Comparison of ENCODE assay signal across 7 mouse cellular contexts in genomic region chrX:68678333-68678740, GRCm38 (mm10). TPM values are rescaled to one million over a fixed set of nuclear protein-coding genes. Genes with fewer than 3 reads are reported as not detected.
DNase-seq lines count a peak whose midpoint lies in the region; ATAC-seq lines count a peak whose summit lies in the region.

TSS of gene Fmr1 (plus strand) at chrX:68678541.

- peak within 1 kb of the TSS; percentile 79 for H3K9ac ChIP-seq in embryonic facial prominence, embryonic 12.5 days
- peak within 1 kb of the TSS; percentile 83 for H3K9ac ChIP-seq in limb, embryonic 11.5 days (ENCODE audit: low read length)
- H3K9ac ChIP-seq in midbrain, embryonic 14.5 days (replicated peaks; ENCODE audit: low read length) = peak within 1 kb of the TSS; percentile 79

- peak within 1 kb of the TSS; percentile 94 for H3K27ac ChIP-seq in embryonic facial prominence, embryonic 12.5 days
- peak within 1 kb of the TSS; percentile 84 for H3K27ac ChIP-seq in limb, embryonic 11.5 days (replicated peaks; ENCODE audit: low read depth, low read length)
- H3K27ac ChIP-seq in midbrain, embryonic 14.5 days (replicated peaks; ENCODE audit: low read depth, low read length) = peak within 1 kb of the TSS; percentile 89

- peak; percentile 97 for DNase-seq in adrenal gland, postnatal 25 days
- DNase-seq in heart, adult 11 months = peak; percentile 100
- peak; percentile 97 for DNase-seq in kidney, adult 18-20 months
- DNase-seq in limb, embryonic 11.5 days (ENCODE audit: low spot score) = peak; percentile 96
- peak; percentile 95 for DNase-seq in midbrain, embryonic 14.5 days
- peak; percentile 97 for DNase-seq in spleen, adult 18-20 months

- peak within 1 kb of the TSS; percentile 61 for H3K4me3 ChIP-seq in embryonic facial prominence, embryonic 12.5 days
- peak within 1 kb of the TSS; percentile 63 for H3K4me3 ChIP-seq in limb, embryonic 11.5 days (ENCODE audit: low read depth, low read length)
- peak within 1 kb of the TSS; percentile 61 for H3K4me3 ChIP-seq in midbrain, embryonic 14.5 days (replicated peaks; ENCODE audit: low read depth, low read length)

- H3K36me3 ChIP-seq in embryonic facial prominence, embryonic 12.5 days = no peaks in the 10 kb centered on the region
- H3K36me3 ChIP-seq in limb, embryonic 11.5 days (ENCODE audit: control insufficient read depth, insufficient read depth, low read length) = no peaks in the 10 kb centered on the region
- no peaks in the 10 kb centered on the region for H3K36me3 ChIP-seq in midbrain, embryonic 14.5 days (ENCODE audit: control insufficient read depth, insufficient read depth, low read length)

- no peaks in the 10 kb centered on the region for H3K9me3 ChIP-seq in embryonic facial prominence, embryonic 12.5 days
- no peaks in the 10 kb centered on the region for H3K9me3 ChIP-seq in limb, embryonic 11.5 days (ENCODE audit: control insufficient read depth, low read length)
- no peaks in the 10 kb centered on the region for H3K9me3 ChIP-seq in midbrain, embryonic 14.5 days (ENCODE audit: control insufficient read depth, low read length)

- H3K4me2 ChIP-seq in embryonic facial prominence, embryonic 12.5 days (replicated peaks) = peak within 1 kb of the TSS; percentile 42
- H3K4me2 ChIP-seq in limb, embryonic 11.5 days (ENCODE audit: low read depth, severe bottlenecking) = peak within 1 kb of the TSS; percentile 37
- peak within 1 kb of the TSS; percentile 55 for H3K4me2 ChIP-seq in midbrain, embryonic 14.5 days (ENCODE audit: low read length)

- WGBS in embryonic facial prominence, embryonic 12.5 days = 12% methylated on average over 47 of the region's 49 CpGs
- WGBS in limb, embryonic 11.5 days = 21% methylated on average over 31 of the region's 49 CpGs
- WGBS in midbrain, embryonic 14.5 days = 12% methylated on average over 43 of the region's 49 CpGs

- no peaks in the 10 kb centered on the region for H3K27me3 ChIP-seq in embryonic facial prominence, embryonic 12.5 days
- H3K27me3 ChIP-seq in limb, embryonic 11.5 days (ENCODE audit: control insufficient read depth, insufficient read depth, low read length) = no peaks in the 10 kb centered on the region
- no peaks in the 10 kb centered on the region for H3K27me3 ChIP-seq in midbrain, embryonic 14.5 days (ENCODE audit: control insufficient read depth, insufficient read depth, low read length)

- H3K4me1 ChIP-seq in embryonic facial prominence, embryonic 12.5 days = no peaks in the 10 kb centered on the region
- H3K4me1 ChIP-seq in limb, embryonic 11.5 days (ENCODE audit: control insufficient read depth, insufficient read depth, low read length) = no peaks in the 10 kb centered on the region
- H3K4me1 ChIP-seq in midbrain, embryonic 14.5 days (ENCODE audit: control insufficient read depth, insufficient read depth, low read length) = no peaks in the 10 kb centered on the region

- ATAC-seq in embryonic facial prominence, embryonic 12.5 days (ENCODE audit: insufficient number of reproducible peaks, insufficient read depth, low FRiP score, low TSS enrichment) = peak; percentile 98
- peak; percentile 94 for ATAC-seq in limb, embryonic 11.5 days (ENCODE audit: insufficient number of reproducible peaks, low FRiP score, low TSS enrichment, low read depth)
- ATAC-seq in midbrain, embryonic 14.5 days (ENCODE audit: low FRiP score, low TSS enrichment) = peak; percentile 98

RNA-seq across cellular contexts. Expression of gene Fmr1, which starts in this region (rescaled TPM):
- 47.8 and 54.4 TPM in 2 replicates for total RNA-seq in adrenal gland, postnatal 25 days (2021)
- 79.6 and 81.2 TPM in 2 replicates for polyA plus RNA-seq in embryonic facial prominence, embryonic 12.5 days (2016; fragmentation: Nextera tagmentation; extraction: Ambion mirVana)
- polyA plus RNA-seq in limb, embryonic 11.5 days (2014; fragmentation: Nextera tagmentation; extraction: Ambion mirVana) = 68.0 and 74.3 TPM in 2 replicates
- 43.1 and 53.9 TPM in 2 replicates for polyA plus RNA-seq in midbrain, embryonic 14.5 days (2014; fragmentation: Nextera tagmentation; extraction: Ambion mirVana)

Comparison
In these comparisons a context has a peak if more than half of its experiments do, and no peak if none do; other contexts are left out.
1. Peak in every context shown above with its lines: DNase-seq, ATAC-seq, H3K4me3 ChIP-seq and H3K27ac ChIP-seq.